Mouse (Mus musculus) urinary bladder, postnatal 36 days (tissue): ENCODE results near the gene Tpmt.

Experiments used
- DNase-seq, 2 experiments: peaks; one replicate each; pipeline ENCODE4 v3.0.0; 2022; ENCODE audit warnings: low spot score in 2 of 2, mixed read lengths in 1 of 2

The Tpmt gene

DNA sequence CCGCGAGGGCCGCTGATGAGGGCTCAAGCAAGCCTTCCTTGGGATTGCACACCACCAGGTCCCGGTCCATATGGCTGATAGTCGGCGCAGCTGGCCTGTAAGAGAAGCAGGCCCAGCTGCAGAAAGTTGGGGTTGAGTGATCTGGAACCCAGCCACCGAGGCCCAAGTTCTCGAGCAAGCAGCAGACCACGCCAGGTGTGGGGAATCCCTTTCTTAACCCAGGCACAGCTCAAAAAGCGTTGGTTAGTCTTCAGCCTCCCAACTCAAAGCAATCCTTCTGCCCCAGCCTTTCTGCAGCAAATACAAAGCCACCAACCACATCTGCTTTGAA is at the start of gene Tpmt:
Tpmt (minus strand) TSS at position 121 of the 331 bp plus-strand sequence.
- DNase-seq: no peak

GRCm38 (mm10) chr13:47093791-47094190 is 49.3 kb upstream of the Tpmt start:
- no peak for DNase-seq

DNA sequence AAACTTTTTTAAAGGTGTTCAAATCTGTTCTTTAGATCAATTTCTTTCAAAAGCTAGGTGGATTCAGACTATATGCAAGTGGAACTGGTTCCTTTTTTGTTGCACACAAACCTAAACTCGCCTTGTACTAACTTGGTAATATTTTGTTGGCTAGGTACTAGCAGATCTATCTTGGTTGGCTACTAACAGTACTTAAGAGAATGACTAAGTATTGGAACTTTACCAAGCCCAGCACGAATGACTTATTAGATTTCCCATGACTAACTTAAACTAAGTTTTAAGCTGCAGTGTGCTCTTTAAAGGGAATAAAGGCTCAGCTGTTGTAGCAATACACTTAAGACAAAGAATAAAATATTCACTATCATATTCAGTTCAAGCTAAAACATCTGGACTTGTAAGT is 44.7 kb upstream of the Tpmt start:
- DNase-seq: no peak

GRCm38 (mm10) chr13:47088433-47088832 is 43.9 kb upstream of the Tpmt start:
- no peak for DNase-seq

DNA sequence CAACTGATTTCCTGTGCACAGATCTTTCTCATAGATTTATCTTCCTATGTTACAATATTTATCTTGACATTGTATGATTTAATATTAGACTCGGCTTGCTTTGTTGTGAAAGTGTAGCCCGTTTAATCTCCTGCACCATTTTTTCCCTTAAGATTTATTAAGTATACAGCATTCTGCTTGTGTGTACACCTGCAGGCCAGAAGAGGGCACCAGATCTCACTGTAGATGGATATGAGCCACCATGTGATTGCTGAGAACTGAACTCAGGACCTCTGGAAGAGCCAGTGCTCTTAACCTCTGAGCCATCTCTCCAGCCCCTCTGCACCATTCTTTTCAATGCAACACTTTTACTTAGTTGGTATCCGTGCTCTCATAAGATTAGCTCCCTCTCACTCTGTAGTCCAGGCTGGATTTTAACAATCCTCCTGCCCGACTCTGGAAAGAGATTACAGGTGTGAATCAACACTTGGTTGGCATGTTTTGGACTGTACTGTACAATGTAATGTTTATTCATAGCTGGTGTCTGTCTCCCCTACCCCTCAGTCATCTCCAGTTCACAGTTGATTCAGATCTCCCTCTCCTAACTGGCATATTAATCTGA is 36.5 kb upstream of the Tpmt start:
- no peak for DNase-seq

GRCm38 (mm10) chr13:47078799-47079198 is 34.3 kb upstream of the Tpmt start:
- DNase-seq: no peak

DNA sequence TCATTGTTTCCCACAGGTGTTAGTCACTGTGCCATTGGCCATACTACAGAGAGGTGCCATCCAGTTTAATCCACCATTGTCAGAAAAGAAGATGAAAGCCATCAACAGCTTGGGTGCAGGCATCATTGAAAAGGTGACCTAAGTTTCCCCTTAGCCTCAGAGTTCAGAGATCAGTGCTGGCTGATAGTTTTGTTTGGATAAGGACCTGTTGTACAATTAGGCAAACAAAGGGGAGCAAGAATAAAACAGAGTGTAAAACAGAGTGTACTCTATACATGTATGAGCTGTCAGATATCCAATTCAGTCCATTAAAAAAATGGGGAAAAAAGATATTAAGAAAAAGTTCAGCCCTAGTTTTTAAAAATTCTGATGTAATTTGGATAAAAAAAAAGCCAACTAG is 32.8 kb upstream of the Tpmt start:
- DNase-seq: no peak

DNA sequence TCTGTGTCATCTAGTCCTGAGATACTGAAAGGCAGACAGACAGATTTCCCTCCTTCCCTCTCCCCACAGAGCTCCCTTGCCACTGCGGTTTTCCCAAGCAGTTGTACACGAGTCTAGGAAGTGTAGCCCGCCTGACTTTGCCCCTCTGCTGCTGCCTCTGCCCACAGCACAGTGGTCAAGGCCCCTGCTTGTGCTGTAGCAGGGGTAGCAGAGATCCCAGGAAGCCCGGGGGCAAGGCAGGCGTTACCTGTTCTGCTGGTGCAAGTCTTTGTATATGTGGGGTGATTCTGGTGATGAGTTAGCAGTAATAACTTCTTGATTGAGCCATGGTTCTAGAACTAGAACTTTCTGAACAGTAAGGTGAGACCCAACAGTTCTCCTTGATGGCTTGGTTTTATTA is 31.6 kb upstream of the Tpmt start:
- no peak for DNase-seq

- no peak for DNase-seq
These were observed 27.9 kb upstream of the Tpmt start for GRCm38 (mm10) chr13:47072484-47072883.

DNA sequence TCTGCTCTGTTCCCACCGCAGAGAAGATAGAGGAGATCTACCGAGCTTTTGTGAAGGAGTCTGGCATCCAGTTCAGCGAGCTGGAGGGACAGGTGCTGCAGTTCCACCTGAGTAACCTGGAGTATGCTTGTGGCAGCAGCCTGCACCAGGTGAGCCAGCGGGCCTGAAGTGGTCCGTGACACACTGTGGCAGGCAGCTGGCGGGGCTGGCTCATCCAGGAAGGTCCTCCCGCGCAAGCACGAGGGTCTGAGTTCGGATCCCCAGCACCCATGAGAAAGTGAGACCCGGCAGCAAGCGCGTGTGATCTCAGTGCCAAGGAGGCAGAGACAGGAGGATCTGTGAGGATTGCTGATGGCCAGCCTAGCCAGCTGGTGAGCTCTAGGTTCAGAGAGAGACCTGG is 27.3 kb upstream of the Tpmt start:
- DNase-seq: no peak

DNA sequence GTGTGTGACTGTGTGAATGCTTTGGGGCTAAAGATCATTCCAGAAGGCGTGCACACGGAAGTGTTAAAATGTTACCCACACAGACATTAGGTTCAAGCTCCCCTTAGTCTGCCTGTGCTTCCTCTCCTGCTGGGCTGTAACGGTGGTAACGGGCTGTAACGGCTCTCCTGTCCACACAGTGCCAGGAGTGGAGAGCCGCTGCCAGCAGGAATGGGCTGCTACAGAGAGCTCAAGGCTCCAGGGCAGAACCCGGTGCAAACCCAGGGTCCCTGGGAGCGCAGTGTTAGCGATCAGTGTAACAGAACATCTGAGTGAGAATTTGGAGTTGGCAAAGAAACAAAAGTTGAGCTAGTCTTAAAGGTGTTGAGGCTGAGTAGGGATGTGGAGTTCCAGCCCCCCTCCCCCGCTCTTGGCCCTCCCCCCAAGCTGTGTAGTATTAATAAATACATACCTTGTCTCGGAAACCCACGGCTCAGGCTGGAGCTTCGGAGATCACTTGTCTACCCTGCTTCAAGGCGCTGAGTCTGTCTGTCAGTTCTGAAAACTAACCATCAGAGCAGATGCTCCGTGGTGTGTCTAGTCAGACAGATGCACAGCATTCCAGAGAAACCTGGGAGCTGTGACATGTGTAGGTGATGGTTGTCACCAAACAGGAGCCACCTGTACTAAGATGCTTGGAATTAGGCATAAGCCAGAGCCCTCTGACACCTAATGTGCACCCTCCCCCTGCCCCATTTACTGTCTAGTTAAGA is 26.0 kb upstream of the Tpmt start:
- no peak for DNase-seq

DNA sequence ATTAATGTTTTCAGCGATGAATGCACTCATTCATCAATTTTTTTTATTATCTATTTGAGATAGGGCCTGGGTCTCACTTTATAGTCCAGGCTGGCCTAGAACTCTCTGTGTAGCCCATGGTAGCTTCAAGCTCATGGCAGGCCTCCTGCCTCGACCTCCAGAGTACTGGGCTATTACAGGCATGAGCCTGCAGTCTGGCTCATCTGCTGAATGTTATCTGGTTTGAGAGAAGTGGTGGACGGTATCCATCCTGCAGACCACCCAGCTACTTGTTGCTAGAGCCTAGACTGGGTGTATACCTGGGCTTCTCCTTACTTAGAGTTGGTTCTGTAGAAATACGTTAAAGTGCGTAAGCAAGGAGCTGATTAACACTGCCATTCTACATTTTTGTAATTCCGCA is 22.5 kb upstream of the Tpmt start:
- DNase-seq: no peak

GRCm38 (mm10) chr13:47066516-47066915 is 22.0 kb upstream of the Tpmt start:
- no peak for DNase-seq

DNA sequence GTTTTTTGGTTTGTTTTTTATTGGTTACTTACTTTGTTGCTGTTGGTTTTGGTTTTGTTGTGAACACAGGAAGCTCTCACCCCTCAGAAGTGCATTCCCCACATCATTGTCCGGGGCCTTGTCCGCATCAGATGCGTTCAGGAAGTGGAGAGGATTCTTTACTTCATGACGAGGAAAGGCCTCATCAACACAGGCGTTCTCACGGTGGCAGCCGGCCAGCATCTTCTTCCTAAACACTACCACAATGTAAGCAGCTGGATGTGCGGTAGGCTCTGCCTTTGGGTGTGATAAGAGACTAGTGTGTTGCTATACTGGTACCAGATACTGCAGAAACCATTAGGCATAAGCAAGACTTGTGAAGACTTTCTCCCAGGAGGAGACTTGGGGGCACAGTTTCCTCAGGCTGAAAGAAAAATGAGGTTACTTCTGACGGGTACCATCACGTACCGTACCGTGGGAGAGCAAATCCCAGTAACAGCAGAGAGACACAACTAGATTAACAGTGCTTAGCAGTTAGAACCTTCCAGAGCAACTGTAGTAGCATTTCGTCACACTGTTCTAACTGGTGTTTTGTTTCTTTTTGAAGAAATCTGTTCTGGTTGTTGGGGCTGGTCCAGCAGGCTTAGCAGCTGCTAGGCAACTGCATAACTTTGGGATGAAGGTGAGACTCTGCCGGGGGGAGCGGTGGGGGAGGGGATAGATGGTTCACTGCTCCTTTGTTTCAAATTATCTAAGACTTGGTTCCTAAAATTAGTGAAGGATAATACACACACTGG is 19.6 kb upstream of the Tpmt start:
- DNase-seq: no peak

- peak; percentile 61 to 66 for DNase-seq
These were observed 18.2 kb upstream of the Tpmt start for GRCm38 (mm10) chr13:47062756-47063155.

GRCm38 (mm10) chr13:47056781-47057180 is 12.2 kb upstream of the Tpmt start:
- DNase-seq: no peak

DNA sequence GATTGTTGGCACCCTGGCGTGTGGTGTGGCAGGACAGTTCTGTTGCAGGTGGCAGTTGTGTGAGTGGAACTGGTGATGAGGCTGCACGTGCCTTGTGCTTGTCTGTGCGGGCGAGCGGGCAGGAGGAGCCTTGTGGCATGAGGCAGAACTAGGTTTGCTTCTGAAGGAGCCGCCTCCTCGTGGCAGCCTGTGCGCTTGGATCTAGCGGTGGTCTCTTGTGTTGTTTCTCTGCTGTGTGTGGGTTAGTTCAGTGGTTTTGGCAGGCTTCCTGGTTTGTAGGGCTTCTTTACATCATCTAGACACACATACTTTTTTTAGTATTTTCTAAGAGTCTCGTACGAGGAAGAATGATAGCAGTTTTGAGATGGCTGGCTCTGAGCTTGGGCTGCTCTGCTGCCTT is 11.6 kb upstream of the Tpmt start:
- DNase-seq: no peak

DNA sequence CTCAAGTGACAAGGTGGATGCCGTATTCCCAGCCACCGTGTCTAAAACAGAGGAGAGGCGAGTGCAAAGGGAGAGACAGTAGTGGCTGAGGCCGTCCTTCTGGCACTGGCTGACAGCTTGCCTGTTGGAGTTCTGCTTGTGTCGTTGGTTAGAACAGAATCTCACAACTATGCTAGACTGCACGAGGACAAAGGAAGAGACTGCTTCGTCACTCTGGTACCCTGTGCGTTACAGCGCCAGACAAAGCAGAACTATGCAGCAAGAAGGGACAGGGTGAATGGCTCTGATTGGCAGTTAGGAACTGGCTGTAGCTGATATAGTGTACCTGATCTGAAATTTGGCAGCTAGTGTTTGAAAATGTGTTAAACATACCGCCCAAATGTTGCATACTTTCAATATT is 9.4 kb upstream of the Tpmt start:
- DNase-seq: no peak

- no peak for DNase-seq
These were observed 5.5 kb upstream of the Tpmt start for GRCm38 (mm10) chr13:47050009-47050408.

DNA sequence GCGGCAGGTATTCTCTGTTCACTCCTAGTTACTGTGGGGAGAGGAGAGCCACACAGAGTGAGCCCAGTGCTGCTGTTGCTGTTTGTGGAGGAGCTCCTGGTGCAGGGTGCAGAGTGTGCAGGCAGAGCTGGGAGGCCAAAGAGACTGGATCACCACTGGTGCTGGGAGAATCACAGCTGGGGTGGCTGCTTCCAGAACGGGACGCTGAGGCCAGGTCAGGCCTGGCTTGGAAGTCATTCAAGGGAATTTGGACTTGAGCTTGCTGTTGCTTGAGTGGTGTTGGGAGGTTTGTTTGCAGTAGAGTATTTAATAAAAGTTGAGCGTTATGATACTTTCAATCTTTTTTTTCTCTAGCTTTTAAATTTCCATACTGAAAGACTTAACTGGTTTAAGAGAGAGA is 3.5 kb upstream of the Tpmt start:
- DNase-seq: no peak

DNA sequence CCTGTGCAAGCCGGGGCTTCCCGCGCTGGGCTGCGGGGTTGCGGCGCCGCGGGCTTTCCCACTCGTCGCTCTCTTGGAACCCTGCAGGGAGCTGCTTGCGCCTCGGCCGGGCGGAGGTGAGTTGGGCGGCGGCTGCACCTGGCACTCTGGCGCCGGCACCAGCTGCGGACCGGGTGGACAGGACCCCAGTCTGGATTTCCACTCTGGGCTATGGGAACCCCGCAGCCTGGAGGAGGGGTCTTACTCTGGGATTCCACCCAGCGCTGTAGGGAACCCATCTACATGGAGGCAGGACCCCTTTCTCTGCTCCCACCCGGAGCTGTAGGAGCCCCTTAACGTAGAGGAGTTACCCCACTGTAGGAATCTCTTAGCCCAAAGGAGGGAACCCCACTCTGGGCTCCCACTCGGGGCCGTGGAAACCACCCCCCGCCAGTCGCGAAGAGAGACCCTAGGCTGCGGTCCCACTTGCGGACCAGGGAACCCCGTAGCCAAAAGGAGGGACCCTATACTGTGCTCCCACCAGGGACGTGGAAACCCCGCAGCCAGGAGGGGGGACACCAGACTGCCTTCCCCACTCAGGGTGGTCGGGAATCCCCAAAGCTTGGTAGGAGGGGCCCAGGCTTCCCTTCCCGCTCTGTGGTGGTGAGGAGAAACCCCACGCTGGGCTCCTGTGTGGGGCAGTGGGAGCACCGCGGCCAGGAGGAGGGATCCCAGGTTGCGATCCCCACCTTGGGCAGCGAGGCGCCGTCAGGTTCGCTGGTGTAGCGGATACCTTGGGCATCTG is 512 bp downstream of the Tpmt start:
- peak; percentile 6 to 42 for DNase-seq

DNA sequence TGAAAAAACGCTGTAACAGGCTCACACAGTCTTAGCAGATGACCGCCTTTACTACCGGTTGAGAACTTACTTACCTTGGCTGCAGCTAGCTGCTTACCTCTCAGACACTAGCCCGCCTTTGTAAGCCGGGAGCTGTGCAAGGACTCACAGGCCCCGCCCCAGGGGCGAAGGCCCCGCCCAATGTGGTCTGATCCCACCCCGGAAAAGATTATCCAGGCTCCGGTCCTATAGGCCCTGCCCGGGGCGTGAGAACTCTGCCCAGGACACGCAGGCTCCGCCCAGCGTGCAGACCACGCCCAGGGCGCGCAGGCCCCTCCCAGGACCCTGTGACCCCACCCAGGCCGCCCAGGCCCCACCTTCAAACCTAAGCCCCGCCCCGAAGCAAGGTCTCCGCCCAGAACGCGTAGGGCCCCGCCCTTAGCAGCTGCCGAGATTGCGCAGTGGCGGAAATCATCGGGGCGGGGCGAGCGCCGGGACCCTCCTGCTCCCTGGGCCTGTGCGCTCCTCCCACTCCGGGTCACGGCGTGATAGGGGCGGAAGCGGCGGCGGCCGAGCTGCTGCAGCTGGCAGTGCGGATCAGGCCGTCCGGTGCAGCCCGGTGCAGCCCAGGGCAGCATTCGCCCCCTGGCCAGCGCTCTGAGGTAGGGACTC is 1.4 kb downstream of the Tpmt start, which contains the start of gene Kdm1b:
Kdm1b (plus strand) TSS at position 470 of the 651 bp plus-strand sequence.
- DNase-seq: peak; percentile 97 to 99
